Mouse (Mus musculus): ENCODE measurements around the gene Hoxd9. TPM values are rescaled to one million over a fixed set of nuclear protein-coding genes. Genes with fewer than 3 reads are reported as not detected.

Gene Hoxd9
- polyA plus RNA-seq, 1 experiment from 2014 or later = 0.09 TPM

- Histone ChIP-seq H3K4me2 (replicated peaks) (no peak overlapping the region), H3K27ac (no peak overlapping the region), H3K9me3 (ENCODE audit: control insufficient read depth, low read length) (peaks cover 3% of the 10 kb centered on the region; the same call in 1 of the 2 replicates), H3K4me1 (replicated peaks; ENCODE audit: control insufficient read depth, insufficient read depth, low read length) (0 out of 2 replicates have a peak, but pooled peaks cover 10% of the 10 kb centered on the region), H3K36me3 (replicated peaks; ENCODE audit: control insufficient read depth, insufficient read depth) (no peaks in the 10 kb centered on the region), H3K27me3 (ENCODE audit: control insufficient read depth, insufficient read depth, low read length) (peaks cover 92% of the 10 kb centered on the region), H3K4me3 (replicated peaks; ENCODE audit: low read length) (no peak overlapping the region), H3K9ac (no peak overlapping the region)
- no peak for DNase-seq (ENCODE audit: low spot score)
- ATAC-seq (ENCODE audit: low FRiP score) = no peak
- WGBS = 6% methylated on average over 1 of the region's 1 CpGs
Measured at GRCm38 (mm10) chr2:74695383-74695782, 2.1 kb upstream of the Hoxd9 start.

- ATAC-seq (ENCODE audit: low FRiP score) (no peak), DNase-seq (ENCODE audit: low spot score) (no peak)
- peaks cover 92% of the 10 kb centered on the region for H3K27me3 ChIP-seq (ENCODE audit: control insufficient read depth, insufficient read depth, low read length)
- no peaks in the 10 kb centered on the region for H3K36me3 ChIP-seq (replicated peaks; ENCODE audit: control insufficient read depth, insufficient read depth)
- no peak overlapping the region for H3K4me2 ChIP-seq (replicated peaks)
- H3K27ac ChIP-seq = no peak overlapping the region
- no peak overlapping the region for H3K4me3 ChIP-seq (replicated peaks; ENCODE audit: low read length)
- WGBS = under 1% methylated on average over 7 of the region's 7 CpGs
- no peak overlapping the region for H3K9ac ChIP-seq
- H3K9me3 ChIP-seq (ENCODE audit: control insufficient read depth, low read length) = peaks cover 3% of the 10 kb centered on the region; the same call in 1 of the 2 replicates
- H3K4me1 ChIP-seq (replicated peaks; ENCODE audit: control insufficient read depth, insufficient read depth, low read length) = 0 out of 2 replicates have a peak, but pooled peaks cover 10% of the 10 kb centered on the region
Measured at GRCm38 (mm10) chr2:74695813-74696430, 1.6 kb upstream of the Hoxd9 start.

- Histone ChIP-seq H3K4me3 (replicated peaks; ENCODE audit: low read length) (no peak overlapping the region), H3K9me3 (ENCODE audit: control insufficient read depth, low read length) (no peaks in the 10 kb centered on the region), H3K9ac (no peak overlapping the region), H3K27me3 (ENCODE audit: control insufficient read depth, insufficient read depth, low read length) (peaks cover 92% of the 10 kb centered on the region), H3K36me3 (replicated peaks; ENCODE audit: control insufficient read depth, insufficient read depth) (no peaks in the 10 kb centered on the region), H3K27ac (no peak overlapping the region), H3K4me2 (replicated peaks) (no peak overlapping the region), H3K4me1 (replicated peaks; ENCODE audit: control insufficient read depth, insufficient read depth, low read length) (0 out of 2 replicates have a peak, but pooled peaks cover 7% of the 10 kb centered on the region)
- DNase-seq (ENCODE audit: low spot score) = no peak
- no peak for ATAC-seq (ENCODE audit: low FRiP score)
- WGBS = 2% methylated on average over 34 of the region's 34 CpGs
Measured at GRCm38 (mm10) chr2:74696442-74697335, 838 bp upstream of the Hoxd9 start.

DNA sequence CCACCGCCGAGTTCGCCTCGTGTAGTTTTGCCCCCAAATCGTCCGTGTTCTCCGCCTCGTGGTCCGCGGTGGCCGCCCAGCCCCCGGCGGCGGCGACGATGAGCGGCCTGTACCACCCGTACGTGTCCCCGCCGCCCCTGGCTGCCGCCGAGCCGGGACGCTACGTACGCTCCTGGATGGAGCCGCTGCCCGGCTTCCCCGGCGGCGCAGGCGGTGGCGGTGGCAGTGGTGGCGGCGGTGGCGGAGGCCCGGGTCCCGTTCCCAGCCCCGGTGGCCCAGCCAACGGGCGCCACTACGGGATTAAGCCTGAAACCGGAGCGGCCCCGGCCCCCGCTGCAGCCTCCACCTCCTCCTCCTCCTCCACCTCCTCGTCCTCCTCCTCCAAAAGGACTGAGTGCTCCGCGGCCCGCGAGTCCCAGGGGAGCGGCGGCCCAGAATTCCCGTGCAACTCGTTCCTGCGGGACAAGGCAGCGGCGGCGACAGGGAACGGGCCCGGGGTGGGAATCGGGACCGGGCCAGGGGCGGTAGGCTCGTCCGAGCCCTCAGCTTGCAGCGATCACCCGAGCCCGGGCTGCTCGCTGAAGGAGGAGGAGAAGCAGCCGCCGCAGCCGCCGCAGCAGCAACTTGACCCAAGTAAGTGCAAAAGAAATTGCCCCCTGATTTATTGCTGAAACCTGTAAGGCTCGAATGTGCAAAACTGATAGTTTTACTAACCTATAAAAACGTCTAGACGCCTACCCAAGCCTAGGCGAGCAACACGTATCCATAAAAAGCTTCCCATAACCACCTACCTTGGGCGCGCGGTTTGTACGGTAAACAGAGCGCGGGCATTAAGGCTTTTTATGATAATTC, 900 bp downstream of the Hoxd9 start:
- no peak overlapping the region for H3K9ac ChIP-seq
- peak; percentile 57; the same call in 1 of the 2 replicates for ATAC-seq (ENCODE audit: low FRiP score)
- H3K27me3 ChIP-seq (ENCODE audit: control insufficient read depth, insufficient read depth, low read length) = peaks cover 91% of the 10 kb centered on the region
- no peak for DNase-seq (ENCODE audit: low spot score)
- peak overlapping the region; percentile 46 for H3K4me2 ChIP-seq (replicated peaks)
- peak overlapping the region; percentile 25 for H3K4me3 ChIP-seq (replicated peaks; ENCODE audit: low read length)
- WGBS = under 1% methylated on average over 76 of the region's 86 CpGs
- no peaks in the 10 kb centered on the region for H3K9me3 ChIP-seq (ENCODE audit: control insufficient read depth, low read length)
- no peaks in the 10 kb centered on the region for H3K36me3 ChIP-seq (replicated peaks; ENCODE audit: control insufficient read depth, insufficient read depth)
- no peak overlapping the region for H3K27ac ChIP-seq
- 0 out of 2 replicates have a peak, but pooled peaks cover 5% of the 10 kb centered on the region for H3K4me1 ChIP-seq (replicated peaks; ENCODE audit: control insufficient read depth, insufficient read depth, low read length)

GRCm38 (mm10) chr2:74699053-74699430, 1.5 kb downstream of the Hoxd9 start:
- no peak overlapping the region for H3K9ac ChIP-seq
- 2% methylated on average over 17 of the region's 17 CpGs for WGBS

GRCm38 (mm10) chr2:74699664-74700545, 2.4 kb downstream of the Hoxd9 start:
- Histone ChIP-seq H3K36me3 (replicated peaks; ENCODE audit: control insufficient read depth, insufficient read depth) (no peaks in the 10 kb centered on the region), H3K4me3 (replicated peaks; ENCODE audit: low read length) (no peak overlapping the region), H3K4me1 (replicated peaks; ENCODE audit: control insufficient read depth, insufficient read depth, low read length) (0 out of 2 replicates have a peak, but pooled peaks cover 5% of the 10 kb centered on the region), H3K9ac (no peak overlapping the region), H3K27ac (no peak overlapping the region), H3K27me3 (ENCODE audit: control insufficient read depth, insufficient read depth, low read length) (peaks cover 89% of the 10 kb centered on the region), H3K9me3 (ENCODE audit: control insufficient read depth, low read length) (no peaks in the 10 kb centered on the region), H3K4me2 (replicated peaks) (no peak overlapping the region)
- WGBS = 2% methylated on average over 23 of the region's 23 CpGs
- DNase-seq (ENCODE audit: low spot score) (no peak), ATAC-seq (ENCODE audit: low FRiP score) (no peak)

More at GRCm38 (mm10) chr2:74699053-74699430, 1.5 kb downstream of the Hoxd9 start:
- Histone ChIP-seq H3K36me3 (replicated peaks; ENCODE audit: control insufficient read depth, insufficient read depth) (no peaks in the 10 kb centered on the region), H3K4me2 (replicated peaks) (no peak overlapping the region), H3K27me3 (ENCODE audit: control insufficient read depth, insufficient read depth, low read length) (peaks cover 91% of the 10 kb centered on the region), H3K4me1 (replicated peaks; ENCODE audit: control insufficient read depth, insufficient read depth, low read length) (0 out of 2 replicates have a peak, but pooled peaks cover 5% of the 10 kb centered on the region), H3K9me3 (ENCODE audit: control insufficient read depth, low read length) (no peaks in the 10 kb centered on the region), H3K27ac (no peak overlapping the region), H3K4me3 (replicated peaks; ENCODE audit: low read length) (no peak overlapping the region)
- no peak for DNase-seq (ENCODE audit: low spot score)
- ATAC-seq (ENCODE audit: low FRiP score) = no peak

DNA sequence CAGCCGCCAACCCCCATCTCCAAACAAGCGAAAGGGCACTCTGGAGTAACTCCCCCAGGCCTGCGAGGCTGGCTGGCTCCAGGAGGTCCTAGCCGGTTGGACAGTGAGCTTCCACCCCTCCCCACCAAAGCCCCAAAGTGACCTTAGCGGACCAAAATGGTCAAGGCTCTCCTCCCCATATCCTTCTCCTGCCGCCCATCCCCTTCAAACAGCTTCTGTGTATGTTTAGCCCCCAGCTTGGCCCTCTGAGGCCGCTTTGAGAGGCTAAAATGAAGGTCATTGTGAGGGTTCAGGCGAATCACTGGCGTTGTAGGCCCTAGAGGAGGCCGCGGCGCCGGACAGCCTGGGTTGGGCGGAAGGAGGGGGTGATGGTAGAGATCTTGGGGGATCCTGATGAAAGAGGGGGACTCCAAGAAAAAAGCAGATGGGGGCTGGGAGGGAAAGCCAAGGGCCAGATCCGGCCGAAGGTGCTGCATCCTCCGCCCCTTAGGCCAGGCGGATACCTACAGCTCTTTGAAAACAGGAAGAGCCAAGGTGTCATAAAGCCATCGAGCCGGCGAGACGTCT, 3.1 kb downstream of the Hoxd9 start:
- 2% methylated on average over 22 of the region's 22 CpGs for WGBS
- no peak overlapping the region for H3K27ac ChIP-seq
- H3K4me1 ChIP-seq (replicated peaks; ENCODE audit: control insufficient read depth, insufficient read depth, low read length) = 0 out of 2 replicates have a peak, but pooled peaks cover 5% of the 10 kb centered on the region
- no peak overlapping the region for H3K4me3 ChIP-seq (replicated peaks; ENCODE audit: low read length)
- no peak overlapping the region for H3K4me2 ChIP-seq (replicated peaks)
- no peak overlapping the region for H3K9ac ChIP-seq
- no peaks in the 10 kb centered on the region for H3K9me3 ChIP-seq (ENCODE audit: control insufficient read depth, low read length)
- peaks cover 85% of the 10 kb centered on the region for H3K27me3 ChIP-seq (ENCODE audit: control insufficient read depth, insufficient read depth, low read length)
- ATAC-seq (ENCODE audit: low FRiP score) = no peak
- H3K36me3 ChIP-seq (replicated peaks; ENCODE audit: control insufficient read depth, insufficient read depth) = no peaks in the 10 kb centered on the region
- DNase-seq (ENCODE audit: low spot score) = no peak

All from hindbrain, embryonic 14.5 days (tissue).